Mouse (Mus musculus): ENCODE results near the gene Rai1. TPM values are rescaled to one million over a fixed set of nuclear protein-coding genes. Genes with fewer than 3 reads are reported as not detected.

The Rai1 gene
- polyA plus RNA-seq, 1 experiment: 205 TPM

DNA sequence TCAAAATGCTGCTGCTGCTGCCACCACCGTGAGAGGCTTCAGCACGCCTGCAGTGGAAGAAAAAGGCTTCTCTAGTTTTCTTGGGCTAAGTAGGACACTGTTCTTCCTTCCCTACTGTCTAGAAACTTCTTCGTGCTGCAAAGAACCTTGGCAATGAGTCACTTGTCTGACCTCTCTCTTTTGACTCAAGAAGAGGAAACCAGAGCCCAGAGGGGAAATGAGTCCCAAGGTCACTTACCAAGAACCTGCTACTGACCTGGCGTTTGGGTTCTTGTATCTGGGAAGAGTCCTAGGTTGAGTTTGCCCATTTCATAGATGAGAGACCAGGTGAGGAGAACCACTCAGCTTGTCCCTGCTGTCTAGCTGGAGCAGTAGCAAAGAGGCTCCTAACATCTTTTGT lies 38.3 kb downstream of the Rai1 start:
- H3K36me3 ChIP-seq (ENCODE audit: control insufficient read depth, insufficient read depth, low read length): peaks cover 18% of the 10 kb centered on the region
- WGBS: 72% methylated on average over 4 of the region's 4 CpGs
- no peak overlapping the region for H3K27ac ChIP-seq (ENCODE audit: control insufficient read depth, insufficient read depth, low read length)
- peaks cover 29% of the 10 kb centered on the region for H3K4me1 ChIP-seq (replicated peaks; ENCODE audit: control insufficient read depth, insufficient read depth, low read length)
- H3K27me3 ChIP-seq (ENCODE audit: control insufficient read depth, insufficient read depth, low read length): no peaks in the 10 kb centered on the region
- no peak for DNase-seq
- H3K4me3 ChIP-seq (ENCODE audit: control insufficient read depth, insufficient read depth, low read length): no peak overlapping the region
- TF ChIP-seq POLR2A (IDR thresholded peaks at IDR 0.05; ENCODE audit: control insufficient read depth, extremely low read depth, insufficient read depth, low read length, poor library complexity) (no peak), CTCF (IDR thresholded peaks at IDR 0.05; ENCODE audit: borderline replicate concordance, control insufficient read depth, extremely low read depth, insufficient read depth, low read length, poor library complexity) (no peak)

DNA sequence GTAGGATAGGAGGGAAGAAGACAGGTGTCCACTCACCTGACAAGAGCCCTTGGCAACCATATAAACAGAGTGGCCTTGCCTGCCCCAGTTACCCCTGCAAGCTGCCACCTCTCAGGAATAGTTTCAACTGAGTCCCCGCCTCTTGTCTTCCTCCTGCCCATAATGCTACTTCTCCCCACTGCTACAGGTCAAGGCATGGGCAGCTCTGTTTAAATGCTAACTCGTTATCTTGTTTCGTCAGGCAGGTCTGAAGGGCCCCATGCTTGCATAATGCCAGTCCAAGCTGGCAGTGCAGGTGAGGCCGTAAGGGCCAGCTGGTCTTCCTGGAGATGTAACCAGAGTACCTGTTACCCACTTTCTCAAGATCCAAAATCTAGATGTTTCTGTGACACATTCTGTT lies 41.4 kb downstream of the Rai1 start:
- no peak overlapping the region for H3K27ac ChIP-seq (ENCODE audit: control insufficient read depth, insufficient read depth, low read length)
- H3K4me1 ChIP-seq (replicated peaks; ENCODE audit: control insufficient read depth, insufficient read depth, low read length): peaks cover 8% of the 10 kb centered on the region
- TF ChIP-seq CTCF (IDR thresholded peaks at IDR 0.05; ENCODE audit: borderline replicate concordance, control insufficient read depth, extremely low read depth, insufficient read depth, low read length, poor library complexity) (no peak), POLR2A (IDR thresholded peaks at IDR 0.05; ENCODE audit: control insufficient read depth, extremely low read depth, insufficient read depth, low read length, poor library complexity) (no peak)
- peaks cover 18% of the 10 kb centered on the region for H3K36me3 ChIP-seq (ENCODE audit: control insufficient read depth, insufficient read depth, low read length)
- no peaks in the 10 kb centered on the region for H3K27me3 ChIP-seq (ENCODE audit: control insufficient read depth, insufficient read depth, low read length)
- no peak for DNase-seq
- WGBS: 99% methylated on average over 4 of the region's 4 CpGs
- H3K4me3 ChIP-seq (ENCODE audit: control insufficient read depth, insufficient read depth, low read length): no peak overlapping the region

DNA sequence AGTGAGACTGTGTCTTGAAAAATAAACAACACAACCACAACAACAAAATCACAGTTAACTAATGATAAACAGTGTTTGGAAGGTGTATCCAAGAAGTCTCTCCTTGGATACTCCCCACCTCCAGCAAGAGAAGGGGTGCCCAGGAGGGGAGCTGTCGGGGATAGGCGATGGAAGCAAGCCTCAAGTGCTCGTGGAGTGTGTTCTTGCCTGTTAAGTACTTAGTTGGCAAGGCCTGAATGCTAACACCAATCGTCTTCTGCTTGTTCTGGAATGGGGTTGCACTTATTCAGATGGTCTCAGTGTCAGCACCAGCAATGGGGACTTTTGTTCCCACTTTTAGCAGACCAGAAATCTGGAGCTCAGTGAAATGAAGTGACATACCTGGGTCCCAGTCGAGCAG lies 43.8 kb downstream of the Rai1 start:
- TF ChIP-seq CTCF (IDR thresholded peaks at IDR 0.05; ENCODE audit: borderline replicate concordance, control insufficient read depth, extremely low read depth, insufficient read depth, low read length, poor library complexity) (no peak), POLR2A (IDR thresholded peaks at IDR 0.05; ENCODE audit: control insufficient read depth, extremely low read depth, insufficient read depth, low read length, poor library complexity) (no peak)
- no peaks in the 10 kb centered on the region for H3K4me1 ChIP-seq (replicated peaks; ENCODE audit: control insufficient read depth, insufficient read depth, low read length)
- peaks cover 21% of the 10 kb centered on the region for H3K36me3 ChIP-seq (ENCODE audit: control insufficient read depth, insufficient read depth, low read length)
- H3K27me3 ChIP-seq (ENCODE audit: control insufficient read depth, insufficient read depth, low read length): no peaks in the 10 kb centered on the region
- no peak overlapping the region for H3K4me3 ChIP-seq (ENCODE audit: control insufficient read depth, insufficient read depth, low read length)
- WGBS: 90% methylated on average over 5 of the region's 5 CpGs
- H3K27ac ChIP-seq (ENCODE audit: control insufficient read depth, insufficient read depth, low read length): no peak overlapping the region
- no peak for DNase-seq

GRCm38 (mm10) chr11:60149086-60149485 lies 44.3 kb downstream of the Rai1 start:
- Histone ChIP-seq H3K4me1 (replicated peaks; ENCODE audit: control insufficient read depth, insufficient read depth, low read length) (no peaks in the 10 kb centered on the region), H3K4me3 (ENCODE audit: control insufficient read depth, insufficient read depth, low read length) (no peak overlapping the region), H3K27me3 (ENCODE audit: control insufficient read depth, insufficient read depth, low read length) (no peaks in the 10 kb centered on the region), H3K36me3 (ENCODE audit: control insufficient read depth, insufficient read depth, low read length) (peaks cover 17% of the 10 kb centered on the region), H3K27ac (ENCODE audit: control insufficient read depth, insufficient read depth, low read length) (no peak overlapping the region)
- no peak for DNase-seq
- 92% methylated on average over 3 of the region's 3 CpGs for WGBS
- TF ChIP-seq CTCF (IDR thresholded peaks at IDR 0.05; ENCODE audit: borderline replicate concordance, control insufficient read depth, extremely low read depth, insufficient read depth, low read length, poor library complexity) (no peak), POLR2A (IDR thresholded peaks at IDR 0.05; ENCODE audit: control insufficient read depth, extremely low read depth, insufficient read depth, low read length, poor library complexity) (no peak)

DNA sequence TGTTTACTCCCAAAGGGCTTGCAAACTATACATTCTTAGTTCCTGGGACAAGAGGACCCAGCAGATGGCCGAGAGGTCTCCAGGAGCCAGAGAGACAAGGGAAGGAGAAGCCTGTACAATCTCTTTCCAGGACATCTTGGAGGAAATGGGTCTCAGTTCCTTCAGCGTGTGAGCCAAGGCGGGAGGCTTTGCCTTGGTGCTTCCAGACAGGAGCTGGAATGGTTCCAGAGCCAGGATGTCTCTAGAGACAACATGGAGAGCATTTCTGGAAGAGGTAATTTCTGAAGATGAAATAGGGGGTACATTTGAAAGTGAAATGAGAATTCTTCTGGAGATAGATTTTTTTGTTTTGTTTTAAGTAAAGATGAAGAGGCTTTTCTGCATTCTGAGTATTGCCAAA lies 45.9 kb downstream of the Rai1 start:
- Histone ChIP-seq H3K27me3 (ENCODE audit: control insufficient read depth, insufficient read depth, low read length) (no peaks in the 10 kb centered on the region), H3K4me3 (ENCODE audit: control insufficient read depth, insufficient read depth, low read length) (no peak overlapping the region), H3K4me1 (replicated peaks; ENCODE audit: control insufficient read depth, insufficient read depth, low read length) (no peaks in the 10 kb centered on the region), H3K36me3 (ENCODE audit: control insufficient read depth, insufficient read depth, low read length) (peaks cover 10% of the 10 kb centered on the region), H3K27ac (ENCODE audit: control insufficient read depth, insufficient read depth, low read length) (no peak overlapping the region)
- TF ChIP-seq CTCF (IDR thresholded peaks at IDR 0.05; ENCODE audit: borderline replicate concordance, control insufficient read depth, extremely low read depth, insufficient read depth, low read length, poor library complexity) (no peak), POLR2A (IDR thresholded peaks at IDR 0.05; ENCODE audit: control insufficient read depth, extremely low read depth, insufficient read depth, low read length, poor library complexity) (no peak)
- 94% methylated on average over 3 of the region's 3 CpGs for WGBS
- DNase-seq: no peak

- no peak for TF ChIP-seq CTCF (IDR thresholded peaks at IDR 0.05; ENCODE audit: borderline replicate concordance, control insufficient read depth, extremely low read depth, insufficient read depth, low read length, poor library complexity)
- TF ChIP-seq POLR2A (IDR thresholded peaks at IDR 0.05; ENCODE audit: control insufficient read depth, extremely low read depth, insufficient read depth, low read length, poor library complexity): no peak
- no peak for DNase-seq
- WGBS: 46% methylated on average over 1 of the region's 1 CpGs
- Histone ChIP-seq H3K36me3 (ENCODE audit: control insufficient read depth, insufficient read depth, low read length) (peaks cover 10% of the 10 kb centered on the region), H3K4me3 (ENCODE audit: control insufficient read depth, insufficient read depth, low read length) (no peak overlapping the region), H3K27me3 (ENCODE audit: control insufficient read depth, insufficient read depth, low read length) (no peaks in the 10 kb centered on the region), H3K4me1 (replicated peaks; ENCODE audit: control insufficient read depth, insufficient read depth, low read length) (peaks cover under 1% of the 10 kb centered on the region), H3K27ac (ENCODE audit: control insufficient read depth, insufficient read depth, low read length) (no peak overlapping the region)
Measured at GRCm38 (mm10) chr11:60152339-60152738, 47.5 kb downstream of the Rai1 start.

DNA sequence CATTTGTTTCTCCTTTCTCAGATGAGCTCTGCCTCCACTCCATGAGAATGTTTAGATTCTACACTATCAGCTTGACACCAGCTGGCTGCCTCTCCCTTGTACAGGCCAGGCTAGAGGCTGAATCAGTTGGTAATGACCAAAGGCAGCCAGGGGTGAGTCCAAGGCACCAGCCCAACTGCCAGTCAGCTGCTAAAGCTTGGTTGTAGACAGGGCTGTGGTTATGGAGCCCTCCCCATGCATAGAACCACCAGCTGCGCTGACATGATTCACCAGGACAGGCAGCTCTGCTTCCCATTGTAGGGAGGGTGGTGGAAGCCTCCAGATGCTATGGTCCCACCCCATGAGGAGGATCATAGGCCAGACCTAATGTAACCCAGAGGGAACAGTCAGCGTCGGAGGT lies 49.1 kb downstream of the Rai1 start:
- WGBS: 96% methylated on average over 3 of the region's 3 CpGs
- H3K4me1 ChIP-seq (replicated peaks; ENCODE audit: control insufficient read depth, insufficient read depth, low read length): peaks cover 15% of the 10 kb centered on the region

More for the DNA sequence above, 49.1 kb downstream of the Rai1 start:
- no peak for TF ChIP-seq CTCF (IDR thresholded peaks at IDR 0.05; ENCODE audit: borderline replicate concordance, control insufficient read depth, extremely low read depth, insufficient read depth, low read length, poor library complexity)
- no peak for TF ChIP-seq POLR2A (IDR thresholded peaks at IDR 0.05; ENCODE audit: control insufficient read depth, extremely low read depth, insufficient read depth, low read length, poor library complexity)
- Histone ChIP-seq H3K27ac (ENCODE audit: control insufficient read depth, insufficient read depth, low read length) (no peak overlapping the region), H3K4me3 (ENCODE audit: control insufficient read depth, insufficient read depth, low read length) (no peak overlapping the region), H3K27me3 (ENCODE audit: control insufficient read depth, insufficient read depth, low read length) (no peaks in the 10 kb centered on the region), H3K36me3 (ENCODE audit: control insufficient read depth, insufficient read depth, low read length) (peaks cover 10% of the 10 kb centered on the region)
- DNase-seq: no peak

Data from thymus, adult 2 months (tissue).